Mouse (Mus musculus): Measurements from ENCODE around the gene Tprn.

The Tprn gene

GRCm38 (mm10) chr2:25292856-25293255 lies 30.4 kb downstream of the Tprn start:
- peak; percentile 80 for DNase-seq (ENCODE audit: low read depth, low spot score)

- no peak for DNase-seq (ENCODE audit: low read depth, low spot score)
Measured at GRCm38 (mm10) chr2:25293706-25294105, 31.3 kb downstream of the Tprn start.

DNA sequence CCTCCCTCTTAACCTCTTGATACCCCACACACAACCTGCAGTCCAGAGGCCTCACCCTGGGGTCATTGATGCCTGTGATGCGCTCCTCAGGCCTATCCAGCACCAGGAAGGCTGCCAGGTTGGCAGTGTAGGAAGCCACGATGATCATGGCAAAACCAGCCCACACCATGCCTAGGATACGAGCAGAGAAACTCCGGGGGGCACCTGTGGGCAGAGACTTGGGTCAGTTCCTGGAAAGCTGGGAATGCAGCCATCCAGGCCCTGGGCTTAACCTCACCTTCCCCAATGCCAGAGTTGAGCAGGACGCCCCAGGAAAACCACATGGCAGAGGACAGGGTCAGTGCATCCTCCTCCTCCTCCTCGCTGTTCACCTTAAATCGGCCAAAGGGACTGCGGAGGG lies 34.7 kb downstream of the Tprn start:
- DNase-seq (ENCODE audit: low read depth, low spot score), result no peak

DNA sequence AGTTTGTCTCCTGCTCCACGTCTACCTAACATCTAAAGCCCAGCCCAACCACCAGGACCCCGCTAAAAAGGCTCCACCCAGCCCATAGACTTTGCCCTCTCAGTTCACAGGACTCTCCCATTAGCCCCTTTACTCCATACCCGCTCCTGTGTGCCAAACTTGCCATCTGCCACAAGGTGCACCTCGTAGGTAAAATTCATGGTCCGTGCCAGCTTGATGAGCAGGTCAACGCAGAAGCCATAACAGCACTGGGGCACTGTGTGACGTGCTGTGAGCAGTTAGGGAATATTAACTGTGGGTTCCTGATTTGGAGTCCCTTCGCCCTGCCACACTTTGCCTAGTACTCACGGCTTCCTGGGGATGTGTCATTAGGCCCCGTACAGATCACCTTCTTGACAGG lies 35.6 kb downstream of the Tprn start:
- DNase-seq (ENCODE audit: low read depth, low spot score), result peak; percentile 79

DNA sequence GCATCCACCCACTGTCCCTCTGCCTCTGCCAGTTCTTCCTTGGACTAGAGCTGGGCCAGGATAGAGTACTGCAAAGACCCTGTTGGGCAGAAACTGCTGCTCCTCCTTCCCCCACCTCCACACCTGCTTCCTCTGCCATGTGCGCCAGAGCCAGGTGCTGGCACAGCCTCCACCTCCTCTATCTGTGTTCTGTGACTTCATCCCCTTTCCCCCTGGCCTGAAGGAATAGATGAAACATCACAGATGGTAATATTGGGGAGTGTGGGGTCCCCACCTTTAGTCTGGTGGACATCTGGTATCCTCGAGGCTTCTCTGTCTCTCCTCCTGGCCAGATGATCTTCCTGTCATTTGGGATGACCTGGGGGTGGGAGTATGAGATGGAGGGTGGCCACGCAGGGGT lies 41.0 kb downstream of the Tprn start:
- no peak for DNase-seq (ENCODE audit: low read depth, low spot score)

DNA sequence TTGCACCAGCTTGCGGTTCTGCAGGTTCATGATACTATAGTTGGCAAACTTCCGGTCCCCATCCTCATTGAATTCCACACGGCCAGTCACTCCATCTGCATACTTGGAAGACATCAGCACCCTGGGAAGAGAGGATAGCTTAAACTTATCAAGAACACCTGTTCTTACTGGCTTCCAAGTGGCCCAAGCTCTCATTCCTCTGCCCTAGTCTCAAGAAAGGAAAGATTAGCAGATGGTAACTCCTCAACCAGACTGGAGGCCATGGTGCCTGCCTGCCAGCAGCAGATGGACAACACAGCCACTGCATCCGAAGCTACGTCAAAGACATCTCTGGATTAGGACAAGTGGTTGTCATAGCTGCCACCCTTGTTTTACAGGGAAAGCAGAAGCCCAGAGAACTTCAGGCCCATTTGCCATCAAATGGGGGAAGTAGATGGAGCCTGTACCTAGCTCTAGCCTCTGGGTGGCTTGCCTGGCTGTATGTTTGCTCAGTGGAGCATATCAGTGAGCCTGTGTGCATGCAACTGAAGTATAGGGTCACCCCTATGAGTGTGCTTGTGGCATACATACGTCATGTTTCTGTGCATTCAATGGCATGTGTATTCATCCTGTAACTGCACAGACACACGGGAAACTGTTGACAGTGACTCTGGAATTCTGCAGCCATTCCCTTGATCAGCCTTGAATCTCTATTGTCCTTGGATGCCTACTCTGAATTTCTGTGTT lies 41.7 kb downstream of the Tprn start:
- DNase-seq (ENCODE audit: low read depth, low spot score), result peak; percentile 93

DNA sequence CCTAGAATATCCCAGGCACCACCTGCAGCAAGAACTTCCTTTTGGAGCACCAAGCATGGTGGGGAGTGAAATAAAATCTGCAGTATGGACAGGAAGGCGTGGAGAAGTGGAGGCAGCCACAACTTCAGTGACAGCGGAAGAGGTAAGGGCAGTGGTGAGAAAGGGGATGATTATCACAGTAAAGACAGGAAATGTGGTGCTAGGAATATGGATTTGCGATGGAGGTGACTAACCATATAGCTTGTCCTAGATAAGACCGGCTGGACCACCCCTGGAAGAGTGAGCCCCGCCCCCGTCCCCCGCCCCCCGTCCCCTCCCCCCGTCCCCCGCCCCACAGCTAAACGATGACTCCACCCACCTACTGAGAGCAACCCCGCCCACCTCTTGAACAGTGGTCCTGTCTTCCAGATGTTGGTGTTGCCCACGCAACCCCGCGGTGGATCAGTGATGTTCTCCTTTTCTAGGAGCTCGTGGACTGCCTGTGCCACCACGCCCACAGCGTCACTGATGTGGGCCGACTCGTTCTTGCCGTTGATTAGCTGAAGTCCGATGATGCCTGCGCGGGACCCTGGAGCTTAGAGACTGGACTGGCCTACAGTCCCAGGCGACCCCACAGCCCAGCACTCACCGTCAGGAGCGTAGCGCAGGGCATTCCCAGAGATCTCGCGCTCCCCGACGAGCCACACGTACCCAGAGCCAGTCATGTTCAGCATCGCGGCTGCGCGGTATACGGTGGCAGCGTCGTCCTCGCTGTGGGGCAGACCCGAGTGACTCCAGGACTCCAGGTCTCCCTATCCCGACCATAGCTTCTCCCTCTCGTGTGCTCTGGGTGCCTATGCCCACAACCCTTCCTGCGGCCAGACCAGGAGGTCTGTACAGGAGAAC lies 42.5 kb downstream of the Tprn start:
- DNase-seq (ENCODE audit: low read depth, low spot score), result peak; percentile 72

- DNase-seq (ENCODE audit: low read depth, low spot score), result no peak
Measured at GRCm38 (mm10) chr2:25305587-25306359, 43.4 kb downstream of the Tprn start.

GRCm38 (mm10) chr2:25310180-25310579 lies 47.8 kb downstream of the Tprn start:
- DNase-seq (ENCODE audit: low read depth, low spot score), result no peak

GRCm38 (mm10) chr2:25310969-25311368 lies 48.6 kb downstream of the Tprn start:
- DNase-seq (ENCODE audit: low read depth, low spot score), result no peak

GRCm38 (mm10) chr2:25311491-25311891 lies 49.1 kb downstream of the Tprn start:
- no peak for DNase-seq (ENCODE audit: low read depth, low spot score)

DNA sequence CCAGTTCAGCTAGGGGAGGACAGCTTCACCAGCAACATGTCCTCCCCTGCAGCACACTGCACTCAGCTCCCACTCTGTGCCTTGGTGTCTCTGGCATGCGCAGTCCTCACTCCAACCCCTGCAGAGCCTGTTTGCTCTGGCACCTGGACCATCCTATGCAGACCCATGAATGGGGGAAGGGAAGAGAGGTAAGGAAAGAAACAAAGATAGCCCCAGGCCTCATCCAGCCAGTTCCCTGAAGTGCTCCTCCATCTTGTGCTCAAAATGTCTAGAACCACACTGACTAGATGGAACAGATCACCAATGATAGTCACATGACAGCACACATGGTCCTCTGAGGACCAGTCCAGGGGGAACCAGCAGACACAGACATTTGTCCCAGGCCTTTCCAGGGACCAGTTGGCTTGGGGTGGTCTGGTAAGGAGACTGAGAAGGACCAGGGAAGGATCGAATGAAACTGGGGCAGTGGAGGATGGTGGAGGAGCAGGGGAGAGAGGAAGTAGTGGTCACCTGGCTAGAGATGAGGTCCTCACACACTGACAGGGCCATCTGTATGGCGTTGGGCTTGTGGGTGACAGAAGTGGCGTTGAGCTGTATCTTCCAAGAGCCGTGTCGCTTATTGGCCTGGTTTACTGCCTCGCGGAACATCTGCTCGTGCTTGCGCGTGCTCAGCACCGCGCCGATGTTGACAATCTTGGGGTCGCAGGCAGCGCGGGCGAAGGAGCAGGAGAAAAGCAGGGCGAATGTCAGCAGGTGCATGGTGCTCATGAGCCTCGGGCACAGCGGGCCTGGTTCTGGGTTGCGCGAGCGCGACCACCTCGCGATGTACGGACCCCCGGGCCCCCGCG lies 55.9 kb downstream of the Tprn start:
- DNase-seq (ENCODE audit: low read depth, low spot score), result peak; percentile 94

DNA sequence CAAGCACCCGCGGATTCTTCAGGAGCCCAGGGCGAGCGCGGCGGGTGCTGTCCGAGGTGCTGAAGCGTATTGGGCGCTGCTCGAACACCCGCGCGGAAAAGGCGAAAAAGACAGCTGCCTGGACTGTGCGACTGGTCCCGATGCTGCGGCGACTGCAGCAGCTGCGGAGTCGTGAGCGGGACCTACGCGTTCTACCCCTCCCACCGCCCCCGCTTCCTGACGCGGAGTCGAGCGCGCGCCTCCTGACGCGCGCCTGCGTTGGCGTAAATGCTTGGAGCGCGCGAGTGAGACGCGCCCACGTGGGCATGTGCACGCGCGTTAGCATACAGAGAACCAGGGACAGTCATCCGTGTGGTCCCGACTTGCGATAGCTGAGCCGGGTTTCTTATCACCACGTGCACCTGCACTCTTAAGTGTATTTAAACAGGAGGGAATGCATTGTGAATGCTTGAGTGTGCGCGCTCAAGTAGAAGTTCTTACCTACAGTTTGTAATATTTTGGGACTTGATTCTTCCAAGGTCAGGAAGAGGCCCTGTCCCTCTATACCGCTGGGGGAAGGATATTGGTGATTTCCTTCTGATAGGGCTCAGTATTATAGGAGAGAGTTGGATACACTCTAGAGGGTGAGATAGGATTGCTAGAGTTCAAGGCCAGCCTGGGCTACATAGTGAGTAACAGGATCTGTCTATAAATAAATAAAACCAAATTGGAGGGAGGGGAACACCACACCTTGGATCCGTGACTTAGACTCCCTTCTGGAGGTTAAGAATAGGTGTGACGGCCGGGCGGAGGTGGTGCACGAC lies 56.8 kb downstream of the Tprn start, which contains the start of gene Grin1:
Grin1 (minus strand) TSS at position 217 of the 803 bp plus-strand sequence.
- peak; percentile 97 for DNase-seq (ENCODE audit: low read depth, low spot score)
